Mouse (Mus musculus) heart, postnatal 0 days (tissue): ENCODE measurements around the gene Defb21.
A peak's percentile ranks its signal among the peaks of the same experiment; 100 is the strongest.

Experiments
- CTCF ChIP-seq: IDR thresholded peaks from 2 replicates; pipeline ENCODE4 v1.5.1; 2016; ENCODE audit warnings: antibody characterized with exemption, control low read depth, low read depth
- EP300 ChIP-seq: IDR thresholded peaks from 2 replicates; pipeline ENCODE4 v1.6.1; 2016; ENCODE audit warnings: antibody characterized with exemption, low read depth

- TF ChIP-seq CTCF (peak; percentile 16; the same call in 1 of the 2 replicates), EP300 (no peak)
Observed at GRCm38 (mm10) chr2:152572114-152572794, at the start of gene Defb21.
